Mouse (Mus musculus) heart, adult 2 months (tissue): ENCODE measurements at regions not wholly inside any gene's neighbourhood (a gene's known extent, or its start where the extent isn't known, plus 50 kb on each side); places are given as distances from the start of the nearest gene placed in this dataset.

Source experiments
- CTCF ChIP-seq: fragments of 200-600 bp; IDR thresholded peaks from 2 replicates; pipeline ENCODE4 v1.8.1; 2022; ENCODE audit warnings: antibody characterized with exemption, mild to moderate bottlenecking, moderate library complexity
- POLR2A ChIP-seq: fragments of 200-500 bp; IDR thresholded peaks from 2 replicates; pipeline ENCODE4 v1.6.1; 2011; ENCODE audit warnings: mild to moderate bottlenecking, low read depth, low read length, control low read depth; ENCODE audit not compliant: insufficient read depth

DNA sequence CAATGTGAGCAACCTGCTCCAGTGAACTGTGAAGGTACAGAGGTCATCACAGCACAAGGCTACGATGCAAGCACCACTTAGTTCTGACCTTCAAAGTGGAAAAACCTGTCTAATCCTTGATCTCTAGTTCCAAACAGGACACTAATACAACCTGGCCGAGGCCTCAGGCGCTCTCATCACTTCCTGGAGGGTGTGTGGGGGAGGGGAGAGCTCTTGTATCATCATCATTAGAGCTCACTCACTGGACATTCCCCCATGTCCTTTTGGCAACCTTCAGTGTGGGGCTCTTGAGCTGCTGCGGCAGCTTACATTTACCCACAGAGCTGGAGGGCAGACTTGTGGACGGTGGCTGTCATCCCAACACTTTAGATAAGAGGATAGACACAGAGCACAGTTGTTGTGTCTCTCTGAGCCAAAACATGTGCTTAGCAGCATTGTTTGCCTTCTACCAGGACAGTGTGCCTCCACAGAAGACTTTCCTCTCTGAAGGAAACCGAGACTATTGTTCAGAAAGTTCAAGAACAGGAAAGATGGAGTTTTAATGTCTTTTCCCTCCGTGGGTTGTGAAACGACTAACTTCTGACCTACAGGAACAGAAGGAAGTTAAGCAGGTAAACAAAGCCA lies 115.2 kb upstream of the Mylip start:
- TF ChIP-seq POLR2A = no peak
- no peak for TF ChIP-seq CTCF
